8 mouse cellular contexts compared by ENCODE assay signal in the genomic region with DNA sequence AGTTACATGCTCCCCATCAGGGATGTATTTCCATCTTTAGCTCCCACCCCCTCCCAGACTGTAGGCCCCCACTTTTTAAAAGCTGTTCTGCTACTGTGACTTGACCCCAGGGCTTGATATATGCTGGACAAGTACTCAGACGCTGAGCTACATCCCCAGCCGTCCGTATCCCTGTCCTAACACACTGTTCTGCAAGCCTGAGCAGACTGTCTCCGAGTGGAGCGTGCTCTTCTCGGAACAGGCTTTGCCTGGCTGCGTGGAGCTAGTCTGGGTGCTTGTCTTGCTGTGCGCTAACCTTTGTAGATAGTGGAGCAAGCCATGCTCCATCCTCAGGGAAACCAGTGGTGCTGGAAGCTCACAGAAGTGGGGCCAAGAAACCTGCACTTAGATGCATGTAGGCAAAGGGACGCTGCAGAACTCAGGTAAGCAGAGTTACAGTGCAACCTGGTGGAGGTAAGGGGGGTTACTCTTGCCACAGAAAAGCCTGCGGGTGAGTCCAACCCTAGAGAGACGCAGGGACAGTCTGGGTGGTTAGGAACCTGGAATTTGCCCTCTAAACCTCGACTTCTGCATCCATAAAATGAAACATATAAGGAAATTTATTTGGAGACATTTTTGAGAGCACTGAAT.
A peak's percentile ranks its signal among the peaks of the same experiment; 100 is the strongest.
DNase-seq lines count a peak whose midpoint lies in the region; ATAC-seq and TF ChIP-seq lines count a peak whose summit lies in the region.

No protein-coding gene starts in this region.

- no peaks in the 10 kb centered on the region for H3K27me3 ChIP-seq in heart, postnatal 0 days (ENCODE audit: control insufficient read depth, insufficient read depth, low read length)
- H3K27me3 ChIP-seq in MEL (ENCODE audit: control insufficient read depth in 1 of 2, insufficient read depth in 2 of 2, low read length in 2 of 2) = no peaks in the 10 kb centered on the region
- H3K27me3 ChIP-seq in lung, embryonic 15.5 days = no peaks in the 10 kb centered on the region

- TF ChIP-seq EP300 in heart, postnatal 0 days (IDR thresholded peaks at IDR 0.05; ENCODE audit: low read depth) = no peak
- TF ChIP-seq EP300 in MEL (IDR thresholded peaks at IDR 0.05; ENCODE audit: low read depth in 1 of 2, low read length in 2 of 2) = no peak

- no peak for TF ChIP-seq POLR2A in MEL (IDR thresholded peaks at IDR 0.05; ENCODE audit: control insufficient read depth in 1 of 2, insufficient read depth in 1 of 2, low read depth in 1 of 2, low read length in 2 of 2, poor library complexity in 1 of 2)
- TF ChIP-seq POLR2A in cortical plate, adult 2 months (IDR thresholded peaks at IDR 0.05; ENCODE audit: extremely low read depth, insufficient read depth, low read length) = no peak

- no peak for DNase-seq in heart, postnatal 0 days (ENCODE audit: low spot score)
- no peak for DNase-seq in heart, postnatal 4 days
- DNase-seq in MEL (ENCODE audit: low read depth, low spot score) = no peak
- DNase-seq in spleen, postnatal 4 days (ENCODE audit: low spot score in 2 of 2) = no peak
- no peak for DNase-seq in heart, postnatal 14 days

- TF ChIP-seq RAD21 in MEL (IDR thresholded peaks at IDR 0.05; ENCODE audit: low read depth, low read length) = peak; percentile 5

- no peaks in the 10 kb centered on the region for H3K36me3 ChIP-seq in heart, postnatal 0 days (replicated peaks; ENCODE audit: control insufficient read depth, insufficient read depth, low read length)
- peaks cover 0 to 26% of the 10 kb centered on the region in 2 experiments; a peak in 2 of 4 replicates for H3K36me3 ChIP-seq in MEL (ENCODE audit: control insufficient read depth in 1 of 2, insufficient read depth in 2 of 2, low read length in 2 of 2)
- no peaks in the 10 kb centered on the region for H3K36me3 ChIP-seq in lung, embryonic 15.5 days

- WGBS in heart, postnatal 0 days = 60% methylated on average over 12 of the region's 12 CpGs
- 49% methylated on average over 12 of the region's 12 CpGs for WGBS in lung, embryonic 15.5 days

- H3K79me2 ChIP-seq in MEL (ENCODE audit: control insufficient read depth, insufficient read depth, low read length, poor library complexity) = no peaks in the 10 kb centered on the region

- no peak overlapping the region for H3K27ac ChIP-seq in heart, postnatal 0 days (ENCODE audit: low read depth)
- no peak overlapping the region for H3K27ac ChIP-seq in MEL (ENCODE audit: control insufficient read depth, low read depth, low read length)
- H3K27ac ChIP-seq in cortical plate, adult 2 months (ENCODE audit: insufficient read depth, low read length) = no peak overlapping the region
- H3K27ac ChIP-seq in lung, embryonic 15.5 days = no peak overlapping the region

- H3K9ac ChIP-seq in heart, postnatal 0 days (replicated peaks; ENCODE audit: low read depth, low read length) = no peak overlapping the region
- no peak overlapping the region for H3K9ac ChIP-seq in MEL (ENCODE audit: control insufficient read depth, low read depth, low read length, poor library complexity, severe bottlenecking)
- H3K9ac ChIP-seq in lung, embryonic 15.5 days = no peak overlapping the region

- intact Hi-C loops in heart, postnatal 14 days (cut with DNase I) = no loop called here

- peaks cover 5% of the 10 kb centered on the region; the same call in 1 of the 2 replicates for H3K4me1 ChIP-seq in heart, postnatal 0 days (ENCODE audit: control insufficient read depth, insufficient read depth)
- peaks cover 20 to 30% of the 10 kb centered on the region in 2 experiments for H3K4me1 ChIP-seq in MEL (ENCODE audit: control insufficient read depth in 1 of 2, insufficient read depth in 2 of 2, low read length in 2 of 2)
- no peaks in the 10 kb centered on the region for H3K4me1 ChIP-seq in cortical plate, adult 2 months (ENCODE audit: control insufficient read depth, insufficient read depth, low read length)
- peaks cover 14% of the 10 kb centered on the region; the same call in 1 of the 2 replicates for H3K4me1 ChIP-seq in lung, embryonic 15.5 days

- ATAC-seq in heart, postnatal 0 days (ENCODE audit: insufficient read depth, low read depth) = no peak; the same call in 1 of the 2 replicates
- ATAC-seq in lung, embryonic 15.5 days (ENCODE audit: borderline replicate concordance, extremely low read depth, low FRiP score, low TSS enrichment) = 0 out of 2 replicates have a peak, but pooled peaks have one; percentile 13
- no peak for ATAC-seq in granulocyte monocyte progenitor cell, adult 5-6 weeks (replicated peaks; ENCODE audit: poor library complexity, severe bottlenecking)

- peak; percentile 36 for TF ChIP-seq CTCF in heart, postnatal 0 days (IDR thresholded peaks at IDR 0.05; ENCODE audit: low read depth)
- no peak for TF ChIP-seq CTCF in MEL (IDR thresholded peaks at IDR 0.05 in 2 of 3, conservative IDR thresholded peaks at IDR 0.05 in 1 of 3; ENCODE audit: control insufficient read depth in 1 of 3, insufficient read depth in 1 of 3, low read depth in 2 of 3, low read length in 3 of 3, poor library complexity in 1 of 3, severe bottlenecking in 1 of 3)
- peak; percentile 39 for TF ChIP-seq CTCF in cortical plate, adult 2 months (IDR thresholded peaks at IDR 0.05; ENCODE audit: extremely low read depth, insufficient read depth, low read length)

- H3K9me3 ChIP-seq in heart, postnatal 0 days (replicated peaks; ENCODE audit: control insufficient read depth, low read length) = no peaks in the 10 kb centered on the region
- no peaks in the 10 kb centered on the region for H3K9me3 ChIP-seq in MEL (replicated peaks; ENCODE audit: insufficient read depth, low read length)
- no peaks in the 10 kb centered on the region for H3K9me3 ChIP-seq in lung, embryonic 15.5 days

- no peak overlapping the region for H3K4me3 ChIP-seq in heart, postnatal 0 days (ENCODE audit: low read depth, low read length)
- no peak overlapping the region for H3K4me3 ChIP-seq in MEL (ENCODE audit: control insufficient read depth in 1 of 2, insufficient read depth in 1 of 2, low read depth in 2 of 2, low read length in 2 of 2)
- no peak overlapping the region for H3K4me3 ChIP-seq in cortical plate, adult 2 months (ENCODE audit: insufficient read depth, low read length)
- no peak overlapping the region for H3K4me3 ChIP-seq in lung, embryonic 15.5 days

- H3K4me2 ChIP-seq in heart, postnatal 0 days (ENCODE audit: low read depth, low read length) = no peak overlapping the region
- no peak overlapping the region; the same call in 1 of the 2 replicates for H3K4me2 ChIP-seq in lung, embryonic 15.5 days

TF ChIP-seq in MEL, 35 proteins besides CTCF, POLR2A, EP300 and RAD21:
- TF ChIP-seq MAZ (IDR thresholded peaks at IDR 0.05; ENCODE audit: low read depth, low read length) (no peak), USF2 (IDR thresholded peaks at IDR 0.05; ENCODE audit: borderline replicate concordance in 1 of 2, insufficient read depth in 1 of 2, low read depth in 1 of 2, low read length in 2 of 2) (no peak), SMC3 (IDR thresholded peaks at IDR 0.05; ENCODE audit: low read depth, low read length) (0 out of 2 replicates have a peak, but pooled peaks have one; percentile 6), TBP (IDR thresholded peaks at IDR 0.05; ENCODE audit: low read depth, low read length) (no peak)

Comparison
In these comparisons a context has a peak if more than half of its experiments do, and no peak if none do; other contexts are left out.
1. CTCF ChIP-seq: peak in heart, postnatal 0 days (single experiment) and cortical plate, adult 2 months (single experiment); none in MEL (0 of 3).